Mouse (Mus musculus): ENCODE data around the gene Fnip2. TPM values are rescaled to one million over a fixed set of nuclear protein-coding genes. Genes with fewer than 3 reads are reported as not detected.

Fnip2 gene
- polyA plus RNA-seq, 1 experiment from 2014 or later, result 5.8 TPM

GRCm38 (mm10) chr3:79537023-79537422 is 30.6 kb downstream of the Fnip2 start:
- no peak overlapping the region for H3K4me3 ChIP-seq
- DNase-seq (ENCODE audit: low spot score), result no peak
- H3K27me3 ChIP-seq (ENCODE audit: insufficient read depth, poor library complexity, severe bottlenecking), result no peaks in the 10 kb centered on the region
- WGBS, result 91% methylated on average over 7 of the region's 7 CpGs
- H3K4me1 ChIP-seq (replicated peaks), result 0 out of 2 replicates have a peak, but pooled peaks cover under 1% of the 10 kb centered on the region
- H3K27ac ChIP-seq, result no peak overlapping the region
- H3K36me3 ChIP-seq, result no peaks in the 10 kb centered on the region
- H3K9me3 ChIP-seq, result no peaks in the 10 kb centered on the region

- no peak overlapping the region for H3K27ac ChIP-seq
- no peaks in the 10 kb centered on the region for H3K36me3 ChIP-seq
- H3K4me3 ChIP-seq, result no peak overlapping the region
- H3K9me3 ChIP-seq, result no peaks in the 10 kb centered on the region
- DNase-seq (ENCODE audit: low spot score), result no peak
- no peaks in the 10 kb centered on the region for H3K27me3 ChIP-seq (ENCODE audit: insufficient read depth, poor library complexity, severe bottlenecking)
- peaks cover 3% of the 10 kb centered on the region; the same call in 1 of the 2 replicates for H3K4me1 ChIP-seq (replicated peaks)
- WGBS, result 85% methylated on average over 9 of the region's 9 CpGs
Measured at GRCm38 (mm10) chr3:79531581-79532271, 35.9 kb downstream of the Fnip2 start.

- DNase-seq (ENCODE audit: low spot score), result no peak
- WGBS, result 85% methylated on average over 6 of the region's 6 CpGs
- Histone ChIP-seq H3K4me3 (no peak overlapping the region), H3K4me1 (replicated peaks) (peaks cover 3% of the 10 kb centered on the region; the same call in 1 of the 2 replicates), H3K9me3 (no peaks in the 10 kb centered on the region), H3K27me3 (ENCODE audit: insufficient read depth, poor library complexity, severe bottlenecking) (no peaks in the 10 kb centered on the region), H3K27ac (no peak overlapping the region), H3K36me3 (no peaks in the 10 kb centered on the region)
Measured at GRCm38 (mm10) chr3:79529499-79530096, 38.0 kb downstream of the Fnip2 start.

GRCm38 (mm10) chr3:79528451-79528850 is 39.1 kb downstream of the Fnip2 start:
- WGBS, result 78% methylated on average over 8 of the region's 8 CpGs
- no peak for DNase-seq (ENCODE audit: low spot score)
- Histone ChIP-seq H3K9me3 (no peaks in the 10 kb centered on the region), H3K4me3 (no peak overlapping the region), H3K27me3 (ENCODE audit: insufficient read depth, poor library complexity, severe bottlenecking) (no peaks in the 10 kb centered on the region), H3K27ac (no peak overlapping the region), H3K36me3 (no peaks in the 10 kb centered on the region), H3K4me1 (replicated peaks) (peaks cover 3% of the 10 kb centered on the region; the same call in 1 of the 2 replicates)

GRCm38 (mm10) chr3:79527921-79528320 is 39.7 kb downstream of the Fnip2 start:
- no peaks in the 10 kb centered on the region for H3K36me3 ChIP-seq
- H3K4me1 ChIP-seq (replicated peaks), result peaks cover 3% of the 10 kb centered on the region; the same call in 1 of the 2 replicates
- no peak overlapping the region for H3K4me3 ChIP-seq
- no peak overlapping the region for H3K27ac ChIP-seq
- no peak for DNase-seq (ENCODE audit: low spot score)
- WGBS, result 77% methylated on average over 8 of the region's 8 CpGs
- H3K27me3 ChIP-seq (ENCODE audit: insufficient read depth, poor library complexity, severe bottlenecking), result no peaks in the 10 kb centered on the region
- H3K9me3 ChIP-seq, result no peaks in the 10 kb centered on the region

- 89% methylated on average over 3 of the region's 3 CpGs for WGBS
- Histone ChIP-seq H3K27ac (no peak overlapping the region), H3K4me3 (no peak overlapping the region), H3K4me1 (replicated peaks) (peaks cover 3% of the 10 kb centered on the region; the same call in 1 of the 2 replicates), H3K9me3 (no peaks in the 10 kb centered on the region), H3K36me3 (no peaks in the 10 kb centered on the region), H3K27me3 (ENCODE audit: insufficient read depth, poor library complexity, severe bottlenecking) (no peaks in the 10 kb centered on the region)
- no peak for DNase-seq (ENCODE audit: low spot score)
Measured at GRCm38 (mm10) chr3:79527521-79527920, 40.1 kb downstream of the Fnip2 start.

- no peaks in the 10 kb centered on the region for H3K27me3 ChIP-seq (ENCODE audit: insufficient read depth, poor library complexity, severe bottlenecking)
- no peak for DNase-seq (ENCODE audit: low spot score)
- H3K36me3 ChIP-seq, result no peaks in the 10 kb centered on the region
- no peak overlapping the region for H3K4me3 ChIP-seq
- peaks cover 20% of the 10 kb centered on the region for H3K4me1 ChIP-seq (replicated peaks)
- no peak overlapping the region for H3K27ac ChIP-seq
- H3K9me3 ChIP-seq, result no peaks in the 10 kb centered on the region
- 88% methylated on average over 4 of the region's 4 CpGs for WGBS
Measured at GRCm38 (mm10) chr3:79523349-79523748, 44.2 kb downstream of the Fnip2 start.

GRCm38 (mm10) chr3:79519862-79520261 is 47.7 kb downstream of the Fnip2 start:
- 73% methylated on average over 9 of the region's 9 CpGs for WGBS
- peaks cover 2% of the 10 kb centered on the region; the same call in 1 of the 2 replicates for H3K36me3 ChIP-seq
- peak overlapping the region; percentile 85 for H3K27ac ChIP-seq
- H3K4me1 ChIP-seq (replicated peaks), result peaks cover 38% of the 10 kb centered on the region
- H3K4me3 ChIP-seq, result no peak overlapping the region
- H3K27me3 ChIP-seq (ENCODE audit: insufficient read depth, poor library complexity, severe bottlenecking), result no peaks in the 10 kb centered on the region
- no peak for DNase-seq (ENCODE audit: low spot score)
- H3K9me3 ChIP-seq, result no peaks in the 10 kb centered on the region

- Histone ChIP-seq H3K9me3 (no peaks in the 10 kb centered on the region), H3K4me1 (replicated peaks) (peaks cover 38% of the 10 kb centered on the region), H3K27ac (peak overlapping the region; percentile 85), H3K27me3 (ENCODE audit: insufficient read depth, poor library complexity, severe bottlenecking) (no peaks in the 10 kb centered on the region), H3K4me3 (peak overlapping the region; percentile 5; the same call in 1 of the 2 replicates), H3K36me3 (peaks cover 5% of the 10 kb centered on the region; the same call in 1 of the 2 replicates)
- peak; percentile 65 for DNase-seq (ENCODE audit: low spot score)
- WGBS, result 42% methylated on average over 13 of the region's 13 CpGs
Measured at GRCm38 (mm10) chr3:79518761-79519527, 48.7 kb downstream of the Fnip2 start.

GRCm38 (mm10) chr3:79517884-79518591 is 49.6 kb downstream of the Fnip2 start:
- no peak overlapping the region for H3K4me3 ChIP-seq
- no peaks in the 10 kb centered on the region for H3K9me3 ChIP-seq
- H3K27ac ChIP-seq, result peak overlapping the region; percentile 85
- peaks cover 5% of the 10 kb centered on the region; the same call in 1 of the 2 replicates for H3K36me3 ChIP-seq
- no peak for DNase-seq (ENCODE audit: low spot score)
- H3K27me3 ChIP-seq (ENCODE audit: insufficient read depth, poor library complexity, severe bottlenecking), result no peaks in the 10 kb centered on the region
- 79% methylated on average over 17 of the region's 17 CpGs for WGBS
- peaks cover 38% of the 10 kb centered on the region for H3K4me1 ChIP-seq (replicated peaks)

GRCm38 (mm10) chr3:79516958-79517357 is 50.6 kb downstream of the Fnip2 start:
- DNase-seq (ENCODE audit: low spot score), result no peak
- H3K27me3 ChIP-seq (ENCODE audit: insufficient read depth, poor library complexity, severe bottlenecking), result no peaks in the 10 kb centered on the region
- peaks cover 5% of the 10 kb centered on the region; the same call in 1 of the 2 replicates for H3K36me3 ChIP-seq
- no peak overlapping the region for H3K4me3 ChIP-seq
- H3K27ac ChIP-seq, result peak overlapping the region; percentile 47; the same call in 1 of the 2 replicates
- peaks cover 38% of the 10 kb centered on the region for H3K4me1 ChIP-seq (replicated peaks)
- no peaks in the 10 kb centered on the region for H3K9me3 ChIP-seq
- 89% methylated on average over 4 of the region's 4 CpGs for WGBS
